Mouse (Mus musculus): Measurements from ENCODE around the gene Me3.

Gene Me3

GRCm38 (mm10) chr7:89632342-89633251, at the start of gene Me3:
Gene Me3, plus strand, starts transcription at chr7:89632392.
- DNase-seq (ENCODE audit: low spot score in 2 of 2): peak in 1 of 2 experiments; percentile 1

- DNase-seq (ENCODE audit: low spot score in 2 of 2): no peak
Observed at GRCm38 (mm10) chr7:89590039-89590438, 42.2 kb upstream of the Me3 start.

DNA sequence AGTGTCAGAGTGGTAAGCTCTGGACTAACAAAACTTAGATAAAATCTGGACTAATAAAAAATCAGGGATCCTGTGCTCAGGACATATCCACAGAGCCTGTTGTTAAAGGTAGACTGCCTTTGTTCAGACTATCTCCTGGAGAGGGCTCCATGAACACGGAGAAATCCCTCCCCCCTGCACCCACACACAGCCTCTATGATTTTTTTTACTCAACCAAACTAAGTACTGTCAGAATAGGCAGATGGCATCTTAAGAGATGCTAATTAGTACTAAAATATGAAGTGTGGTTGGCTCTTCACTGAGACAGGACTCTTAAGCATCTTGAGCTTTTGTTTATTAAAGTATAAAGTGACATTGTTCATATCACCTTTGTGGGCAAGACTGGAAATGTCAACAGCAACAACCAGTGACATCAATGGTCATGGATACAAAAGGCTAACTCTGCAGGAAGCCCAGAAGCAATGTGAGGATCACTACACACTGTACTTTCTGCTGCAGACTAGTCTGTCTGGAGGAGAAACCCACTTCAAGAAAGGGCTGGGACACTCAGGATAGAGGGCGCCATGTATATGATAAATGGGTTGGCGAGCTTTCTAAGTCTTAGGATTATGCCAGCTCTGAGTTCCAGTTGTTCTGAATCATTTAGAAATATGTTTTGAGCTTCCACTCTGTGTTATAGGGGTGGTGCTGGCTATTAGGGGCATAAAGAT, 41.5 kb upstream of the Me3 start:
- no peak for DNase-seq (ENCODE audit: low spot score in 2 of 2)

GRCm38 (mm10) chr7:89595813-89596212, 36.4 kb upstream of the Me3 start:
- no peak for DNase-seq (ENCODE audit: low spot score in 2 of 2)

DNA sequence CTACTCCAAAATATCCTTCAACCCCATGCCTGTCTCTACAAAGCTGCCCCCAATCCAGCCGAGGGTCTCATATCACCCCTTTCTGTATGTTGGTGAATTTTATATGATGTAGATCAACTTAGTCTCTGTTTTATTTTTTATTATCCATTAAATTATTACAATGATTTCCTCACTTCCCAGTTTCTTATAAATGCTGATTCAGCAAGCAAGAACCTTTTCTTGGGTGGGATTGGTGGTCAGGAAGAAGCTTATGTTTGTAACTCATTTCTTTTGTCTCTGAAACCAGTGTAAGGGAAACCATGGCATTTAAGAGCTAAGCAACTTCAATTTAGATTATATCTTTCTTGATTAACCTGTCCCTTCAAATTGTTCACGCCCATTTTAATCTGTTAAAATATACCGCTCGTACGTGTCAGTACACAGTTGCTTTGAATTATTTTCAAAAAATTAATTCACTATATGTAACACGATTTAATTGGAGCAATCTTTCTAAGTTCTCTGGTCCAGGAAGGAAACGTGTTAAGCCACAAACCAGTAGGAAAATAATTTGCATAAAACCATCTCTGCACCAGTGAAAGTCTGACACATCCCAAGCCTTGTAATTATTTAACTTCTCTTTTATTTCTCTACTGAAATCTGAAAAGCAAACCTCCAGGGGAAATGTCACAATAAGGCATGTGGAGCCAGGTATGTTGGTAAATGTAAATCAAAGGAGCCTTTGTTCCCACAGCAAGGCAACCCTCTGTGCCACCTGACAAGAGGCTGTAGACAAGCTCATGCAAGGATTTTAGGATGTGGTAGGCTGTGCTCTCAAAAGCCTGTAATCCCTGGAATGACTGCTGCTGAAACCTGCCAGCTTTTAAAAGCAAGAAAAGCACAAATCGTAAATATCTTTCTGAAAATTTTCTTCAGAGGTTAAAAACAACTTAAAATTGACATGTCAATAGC, 26.3 kb upstream of the Me3 start:
- no peak for DNase-seq (ENCODE audit: low spot score in 2 of 2)

DNA sequence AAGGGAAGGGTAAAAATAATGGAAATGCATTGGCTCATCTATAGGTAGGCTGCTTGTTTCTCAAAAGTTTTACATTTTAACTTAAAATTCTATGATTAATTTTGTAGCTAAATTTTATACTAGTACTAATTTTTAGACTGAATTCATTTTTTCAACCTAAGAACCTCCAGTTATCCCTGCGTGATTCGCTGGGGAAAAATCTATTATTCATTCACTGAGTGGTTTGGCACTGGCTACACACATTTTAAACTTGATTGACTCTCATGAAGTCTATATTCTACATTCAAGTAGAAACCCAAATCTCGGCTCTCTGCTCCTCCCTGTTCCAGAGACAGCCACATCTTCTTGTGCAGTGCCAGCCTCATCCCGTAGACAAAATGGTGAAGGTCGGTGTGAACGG, 24.9 kb upstream of the Me3 start:
- no peak for DNase-seq (ENCODE audit: low spot score in 2 of 2)

DNA sequence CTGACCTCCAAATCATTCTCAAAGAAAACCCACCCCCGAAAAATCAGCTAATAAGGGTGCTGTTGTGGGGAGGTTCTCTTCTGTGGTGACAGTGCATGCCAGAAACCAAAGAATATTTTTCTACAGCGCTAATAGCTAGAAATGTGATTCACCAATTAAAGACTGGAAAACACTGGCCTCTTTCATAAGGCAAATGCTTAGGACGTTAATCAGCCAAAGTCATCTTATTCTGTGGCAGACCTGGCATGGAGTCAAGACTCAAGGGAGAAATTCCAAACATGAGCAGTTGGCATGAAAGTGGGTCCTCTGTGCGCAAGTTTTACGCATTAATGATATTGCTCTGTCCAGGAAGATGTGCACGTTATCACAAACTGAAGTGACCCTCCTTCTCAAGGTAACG, 21.0 kb upstream of the Me3 start:
- DNase-seq (ENCODE audit: low spot score in 2 of 2): no peak

DNA sequence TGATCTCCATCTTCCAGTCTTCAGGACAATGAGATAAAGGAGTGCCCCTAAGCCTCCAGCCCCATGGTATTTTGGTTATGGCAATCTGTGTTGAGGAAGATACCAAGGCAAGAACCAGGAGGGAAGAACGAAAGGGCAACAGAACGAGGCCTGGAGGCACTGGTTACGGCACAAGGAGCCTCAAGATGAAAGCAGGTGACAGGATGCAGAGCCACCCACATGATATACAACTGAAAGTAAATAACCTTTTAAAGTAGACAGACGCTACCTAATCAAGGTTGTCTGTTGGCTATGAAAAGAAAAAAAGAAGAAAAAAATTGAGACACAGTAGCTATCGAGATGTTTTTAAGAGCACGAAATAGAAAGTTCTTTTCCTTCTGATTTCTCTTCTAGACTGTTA, 16.0 kb upstream of the Me3 start:
- no peak for DNase-seq (ENCODE audit: low spot score in 2 of 2)

DNA sequence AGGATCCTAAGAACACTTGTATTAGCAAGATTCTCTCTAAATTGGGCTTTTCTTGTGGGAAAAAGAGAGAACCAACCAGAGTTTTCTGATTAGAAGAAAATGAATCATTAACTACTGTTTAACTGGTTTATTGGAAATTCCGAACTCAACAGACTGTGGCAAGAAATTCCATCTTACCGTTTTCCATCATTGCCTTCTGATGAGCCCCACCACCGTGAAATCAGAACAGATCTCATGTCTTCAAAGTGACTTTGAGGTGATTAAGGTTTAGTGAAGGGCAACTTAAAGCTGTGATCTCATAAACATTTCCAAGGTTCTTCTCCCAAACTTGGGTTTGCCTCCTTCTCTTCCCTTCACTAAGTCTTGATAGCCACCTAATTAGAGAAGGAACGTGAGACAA, 8.9 kb upstream of the Me3 start:
- DNase-seq (ENCODE audit: low spot score in 2 of 2): no peak

DNA sequence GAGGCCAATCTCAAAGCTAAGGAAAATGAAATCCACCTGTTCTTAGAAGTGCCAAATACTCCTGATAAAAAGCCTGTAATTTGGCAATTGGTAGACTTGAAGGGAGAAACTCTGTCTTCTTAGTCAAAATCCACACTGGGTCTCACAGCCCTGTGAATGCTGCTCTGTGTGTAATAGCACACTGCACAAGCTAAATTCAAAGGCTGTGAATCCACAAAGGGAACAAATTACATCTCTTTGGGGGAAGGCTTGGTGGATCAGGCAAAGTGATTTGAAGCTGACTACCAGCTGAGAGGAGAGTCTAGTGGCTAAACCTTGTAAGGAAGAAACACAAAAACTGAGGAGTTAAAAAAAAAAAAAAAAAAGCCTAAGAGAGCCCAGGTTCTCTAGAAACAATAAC, 4.8 kb upstream of the Me3 start:
- DNase-seq (ENCODE audit: low spot score in 2 of 2): no peak

DNA sequence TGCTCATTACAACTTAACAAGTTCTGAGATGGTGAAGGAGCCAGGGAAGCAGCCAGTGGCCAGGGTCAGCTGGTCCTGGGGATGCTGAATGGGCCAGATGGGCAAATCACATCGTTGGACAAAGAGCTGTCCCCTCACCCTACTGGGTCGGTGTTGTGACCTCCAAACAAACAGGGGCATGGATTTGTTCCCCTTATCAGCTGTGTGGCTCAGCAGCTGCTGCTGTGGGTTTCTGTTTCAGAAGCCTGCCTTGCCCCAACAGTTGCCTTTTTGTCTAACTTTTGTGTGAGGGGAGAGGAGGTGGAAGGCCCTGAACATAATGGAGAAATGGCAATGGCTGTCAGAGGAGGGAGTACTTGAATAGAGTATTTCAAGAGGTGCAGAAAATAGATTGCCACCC, 4.2 kb upstream of the Me3 start:
- DNase-seq (ENCODE audit: low spot score in 2 of 2): no peak

DNA sequence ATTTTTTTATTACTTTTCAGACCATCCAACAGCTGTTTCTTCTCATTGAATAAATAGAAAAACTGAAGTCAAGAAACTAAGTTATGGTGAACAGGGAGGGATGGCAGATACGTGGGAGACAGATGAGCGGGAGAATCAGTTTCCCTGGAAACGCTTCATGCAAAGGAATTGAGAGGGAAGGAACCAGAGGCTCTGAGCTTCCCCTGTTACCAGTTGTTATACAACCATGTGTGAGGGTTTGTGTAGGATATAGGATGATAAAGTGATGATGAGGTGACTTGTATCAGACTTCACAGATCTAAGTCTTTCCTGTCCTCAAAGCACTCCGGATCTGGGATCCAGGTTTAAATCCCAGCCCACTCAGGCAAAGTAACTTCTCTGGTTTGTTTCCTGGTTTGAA, 3.2 kb upstream of the Me3 start:
- DNase-seq (ENCODE audit: low spot score in 2 of 2): no peak

DNA sequence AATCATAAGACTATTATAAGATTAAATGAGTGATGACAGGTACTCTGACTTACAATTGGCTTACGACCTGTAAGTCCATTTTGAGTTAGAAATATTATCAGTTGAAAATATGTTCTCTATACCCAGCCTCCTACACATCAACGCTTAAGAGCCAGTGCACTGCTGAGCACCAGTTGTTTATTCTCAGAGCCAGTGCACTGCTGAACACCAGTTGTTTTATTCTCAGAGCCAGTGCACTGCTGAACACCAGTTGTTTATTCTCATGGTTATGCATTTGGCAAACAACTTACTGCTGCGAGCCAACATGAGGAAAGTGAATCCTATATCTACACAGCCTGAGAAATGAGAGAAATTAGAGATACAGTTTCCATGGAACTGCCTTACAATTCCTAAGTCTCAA, 2.3 kb upstream of the Me3 start:
- DNase-seq (ENCODE audit: low spot score in 2 of 2): no peak

DNA sequence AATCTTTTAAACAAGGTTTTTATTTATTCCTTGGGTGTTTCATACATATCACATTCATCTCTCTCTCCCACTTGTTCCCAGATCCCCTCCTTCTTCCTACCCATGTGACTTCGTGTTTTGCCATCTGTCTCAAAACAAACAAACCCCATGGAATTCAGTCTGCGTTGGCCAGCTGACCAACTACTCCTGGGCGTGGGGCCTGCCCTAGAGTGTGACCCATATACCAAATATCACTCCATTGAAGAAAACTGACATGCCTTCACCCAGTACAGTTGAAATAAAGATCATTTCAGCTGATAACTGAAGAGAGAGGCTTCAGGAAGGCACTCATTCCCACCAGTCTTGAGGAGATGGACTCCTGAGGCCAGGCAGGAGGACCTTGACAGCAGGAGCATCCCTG, 1.4 kb upstream of the Me3 start:
- DNase-seq (ENCODE audit: low spot score in 2 of 2): no peak

DNA sequence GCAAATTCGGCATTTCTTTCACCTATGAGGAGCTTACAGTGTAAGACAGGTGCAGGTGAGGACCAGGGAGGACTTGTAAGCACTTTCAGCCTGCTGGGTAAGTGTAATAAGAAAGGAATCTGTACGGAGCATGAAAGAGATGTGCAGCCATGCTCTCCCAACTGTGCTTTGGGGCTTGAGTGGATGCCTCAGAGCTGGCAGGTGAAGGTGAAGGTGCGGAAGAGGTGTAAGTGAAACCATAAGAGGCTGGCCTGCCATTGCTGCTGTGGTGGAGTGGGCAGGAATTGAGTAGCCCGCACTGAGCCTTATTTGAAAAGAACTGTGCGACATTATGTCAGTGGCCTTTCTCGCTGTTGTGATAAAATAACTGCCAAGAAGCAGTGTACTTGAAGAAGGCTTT, 8.3 kb downstream of the Me3 start:
- no peak for DNase-seq (ENCODE audit: low spot score in 2 of 2)

DNA sequence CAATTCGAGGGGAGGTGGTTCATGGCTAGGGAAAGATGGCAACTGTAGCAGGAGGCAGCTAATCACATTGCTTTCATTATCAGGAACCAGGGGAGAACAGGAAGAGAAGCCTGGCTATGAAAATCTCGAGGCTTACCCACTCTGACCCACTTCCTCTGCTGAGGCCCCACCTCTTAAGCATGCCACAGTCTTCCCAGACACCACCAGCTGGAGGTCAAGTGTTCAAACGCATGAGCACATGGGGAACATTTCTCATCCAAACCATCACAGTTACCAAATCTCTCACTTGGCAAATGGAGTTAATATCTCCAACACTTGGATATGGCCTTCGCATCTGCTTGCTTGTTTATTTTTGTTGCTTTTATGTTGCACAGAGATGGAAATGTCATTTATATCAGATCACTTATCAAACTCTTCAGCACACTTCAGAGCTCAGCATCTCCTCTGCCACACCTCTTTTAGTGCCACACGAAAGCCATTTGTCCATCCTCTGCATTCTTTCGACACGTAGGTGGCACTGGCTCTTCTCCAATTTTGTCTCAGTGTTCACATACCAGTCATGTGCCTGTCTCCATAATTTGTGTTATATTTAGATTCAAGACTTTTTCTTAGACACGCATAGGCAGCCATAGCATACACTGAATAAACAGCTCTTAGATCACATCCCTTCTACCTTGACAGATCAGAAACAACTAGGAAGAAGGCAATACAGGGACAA, 8.9 kb downstream of the Me3 start:
- no peak for DNase-seq (ENCODE audit: low spot score in 2 of 2)

DNA sequence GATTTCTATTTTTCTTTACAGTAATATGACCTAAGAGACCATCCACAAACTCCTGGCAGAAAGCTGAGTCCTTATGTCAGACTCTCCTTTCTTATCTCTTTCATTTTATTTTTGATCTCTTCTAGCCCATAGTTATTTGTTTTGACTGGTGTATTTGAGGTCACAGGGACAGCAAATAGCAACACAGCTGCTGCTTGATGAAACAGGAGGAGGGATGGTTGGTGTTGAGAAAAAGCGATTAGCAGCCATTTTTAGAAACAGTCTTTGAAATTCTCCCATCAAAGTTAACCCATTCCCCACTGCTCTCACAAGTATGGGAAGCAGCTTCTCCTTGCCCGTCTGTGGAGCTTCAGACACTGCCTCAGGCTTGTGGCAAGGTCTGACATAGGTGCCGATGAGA, 12.8 kb downstream of the Me3 start:
- DNase-seq (ENCODE audit: low spot score in 2 of 2): no peak

DNA sequence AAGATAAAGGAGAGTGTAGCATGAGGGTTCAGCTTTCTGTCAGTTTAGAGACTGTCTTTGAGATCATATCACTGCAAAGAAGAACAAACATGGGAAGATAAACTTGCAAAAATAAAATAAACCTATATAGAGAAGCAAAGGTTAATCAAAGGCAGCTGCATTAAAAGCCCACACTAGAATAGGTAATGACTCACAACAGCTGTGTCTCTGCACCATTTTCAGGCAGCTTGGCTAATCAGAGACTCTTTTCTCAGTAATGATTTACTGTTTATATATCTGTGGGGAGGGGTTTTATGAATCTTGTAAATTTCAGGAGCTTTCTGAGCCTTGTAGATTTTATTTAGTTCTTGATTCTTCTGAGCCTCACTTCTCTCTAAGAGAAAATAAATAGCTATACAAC, 15.7 kb downstream of the Me3 start:
- no peak for DNase-seq (ENCODE audit: low spot score in 2 of 2)

- DNase-seq (ENCODE audit: low spot score in 2 of 2): no peak
Observed at GRCm38 (mm10) chr7:89657183-89657582, 25.0 kb downstream of the Me3 start.

GRCm38 (mm10) chr7:89657692-89658212, 25.6 kb downstream of the Me3 start:
- DNase-seq (ENCODE audit: low spot score in 2 of 2): no peak

- no peak for DNase-seq (ENCODE audit: low spot score in 2 of 2)
Observed at GRCm38 (mm10) chr7:89664197-89664596, 32.0 kb downstream of the Me3 start.
